Mouse (Mus musculus): ENCODE data around the gene Grem2. TPM values are rescaled to one million over a fixed set of nuclear protein-coding genes. Genes with fewer than 3 reads are reported as not detected.

Grem2 gene
- total and polyA plus RNA-seq, 3 experiments = not detected

GRCm38 (mm10) chr1:174902755-174903154 is 18.9 kb downstream of the Grem2 start:
- H3K27ac ChIP-seq (ENCODE audit: control insufficient read depth, low read depth, low read length) = no peak overlapping the region
- no peaks in the 10 kb centered on the region for H3K36me3 ChIP-seq (ENCODE audit: control insufficient read depth in 1 of 2, insufficient read depth in 2 of 2, low read length in 2 of 2)
- no peaks in the 10 kb centered on the region for H3K9me3 ChIP-seq (replicated peaks; ENCODE audit: insufficient read depth, low read length)
- no peak overlapping the region for H3K4me3 ChIP-seq (ENCODE audit: control insufficient read depth in 1 of 2, insufficient read depth in 1 of 2, low read depth in 2 of 2, low read length in 2 of 2)
- H3K27me3 ChIP-seq (ENCODE audit: control insufficient read depth in 1 of 2, insufficient read depth in 2 of 2, low read length in 2 of 2) = no peaks in the 10 kb centered on the region
- H3K9ac ChIP-seq (ENCODE audit: control insufficient read depth, low read depth, low read length, poor library complexity, severe bottlenecking) = no peak overlapping the region
- no peak for DNase-seq (ENCODE audit: low read depth, low spot score)
- H3K79me2 ChIP-seq (ENCODE audit: control insufficient read depth, insufficient read depth, low read length, poor library complexity) = no peaks in the 10 kb centered on the region
- TF ChIP-seq TCF12 (IDR thresholded peaks at IDR 0.05; ENCODE audit: low read depth, low read length) (no peak), POLR2A (IDR thresholded peaks at IDR 0.05; ENCODE audit: control insufficient read depth in 1 of 2, insufficient read depth in 1 of 2, low read depth in 1 of 2, low read length in 2 of 2, poor library complexity in 1 of 2) (no peak), ZKSCAN1 (IDR thresholded peaks at IDR 0.05; ENCODE audit: low read depth, low read length) (no peak), JUND (IDR thresholded peaks at IDR 0.05; ENCODE audit: low read depth, low read length) (no peak), MAZ (IDR thresholded peaks at IDR 0.05; ENCODE audit: low read depth, low read length) (no peak), GATA1 (IDR thresholded peaks at IDR 0.05; ENCODE audit: low read depth, low read length) (no peak), MXI1 (IDR thresholded peaks at IDR 0.05; ENCODE audit: low read depth, low read length) (no peak)
- no peaks in the 10 kb centered on the region for H3K4me1 ChIP-seq (ENCODE audit: control insufficient read depth in 1 of 2, insufficient read depth in 2 of 2, low read length in 2 of 2)

GRCm38 (mm10) chr1:174892471-174892870 is 29.1 kb downstream of the Grem2 start:
- no peak for TF ChIP-seq TCF12 (IDR thresholded peaks at IDR 0.05; ENCODE audit: low read depth, low read length)
- no peak for TF ChIP-seq ELF1 (IDR thresholded peaks at IDR 0.05; ENCODE audit: low read depth, low read length)
- no peak for TF ChIP-seq SMC3 (IDR thresholded peaks at IDR 0.05; ENCODE audit: low read depth, low read length)
- TF ChIP-seq ZNF384 (IDR thresholded peaks at IDR 0.05; ENCODE audit: low read depth, low read length) = no peak
- no peak for TF ChIP-seq MXI1 (IDR thresholded peaks at IDR 0.05; ENCODE audit: low read depth, low read length)
- TF ChIP-seq TAL1 (IDR thresholded peaks at IDR 0.05; ENCODE audit: low read length) = no peak
- no peak for TF ChIP-seq CHD2 (IDR thresholded peaks at IDR 0.05; ENCODE audit: low read length)
- TF ChIP-seq NRF1 (IDR thresholded peaks at IDR 0.05; ENCODE audit: insufficient read depth, low read depth, low read length, poor library complexity, severe bottlenecking) = no peak
- no peak for TF ChIP-seq USF2 (IDR thresholded peaks at IDR 0.05; ENCODE audit: borderline replicate concordance in 1 of 2, insufficient read depth in 1 of 2, low read depth in 1 of 2, low read length in 2 of 2)
- Histone ChIP-seq H3K4me1 (ENCODE audit: control insufficient read depth in 1 of 2, insufficient read depth in 2 of 2, low read length in 2 of 2) (no peaks in the 10 kb centered on the region), H3K9me3 (replicated peaks; ENCODE audit: insufficient read depth, low read length) (no peaks in the 10 kb centered on the region), H3K36me3 (ENCODE audit: control insufficient read depth in 1 of 2, insufficient read depth in 2 of 2, low read length in 2 of 2) (no peaks in the 10 kb centered on the region), H3K27me3 (ENCODE audit: control insufficient read depth in 1 of 2, insufficient read depth in 2 of 2, low read length in 2 of 2) (no peaks in the 10 kb centered on the region), H3K79me2 (ENCODE audit: control insufficient read depth, insufficient read depth, low read length, poor library complexity) (no peaks in the 10 kb centered on the region), H3K4me3 (ENCODE audit: control insufficient read depth in 1 of 2, insufficient read depth in 1 of 2, low read depth in 2 of 2, low read length in 2 of 2) (no peak overlapping the region), H3K27ac (ENCODE audit: control insufficient read depth, low read depth, low read length) (no peak overlapping the region), H3K9ac (ENCODE audit: control insufficient read depth, low read depth, low read length, poor library complexity, severe bottlenecking) (no peak overlapping the region)
- DNase-seq (ENCODE audit: low read depth, low spot score) = no peak

Data from MEL (cell line).